Mouse (Mus musculus) liver, embryonic 15.5 days (tissue): ENCODE results near the gene Epsti1. TPM values are rescaled to one million over a fixed set of nuclear protein-coding genes. Genes with fewer than 3 reads are reported as not detected.

ENCODE experiments used
- ATAC-seq: fragments of 200-750 bp; cut with Nextera tagmentation; 2 replicates; pipeline ENCODE4 v1.8.0; 2017; ENCODE audit warnings: moderate number of reproducible peaks, mild to moderate bottlenecking, moderate library complexity; ENCODE audit not compliant: insufficient read depth
- H3K27ac ChIP-seq: fragments of 300-500 bp; sonication (generic); replicated peaks from 2 replicates; pipeline ENCODE4 v1.5.1; 2015; ENCODE audit warnings: mild to moderate bottlenecking, inconsistent platforms
- H3K27me3 ChIP-seq: fragments of 300-500 bp; sonication (generic); 2 replicates; pipeline ENCODE4 v1.6.1; 2015; ENCODE audit warnings: mild to moderate bottlenecking, inconsistent platforms
- H3K36me3 ChIP-seq: fragments of 300-500 bp; sonication (generic); replicated peaks from 2 replicates; pipeline ENCODE4 v1.6.1; 2015; ENCODE audit warnings: moderate library complexity, mild to moderate bottlenecking, inconsistent platforms
- H3K4me1 ChIP-seq: fragments of 300-500 bp; sonication (generic); replicated peaks from 2 replicates; pipeline ENCODE4 v1.6.1; 2015; ENCODE audit warnings: inconsistent platforms
- H3K4me2 ChIP-seq: fragments of 300-500 bp; sonication (generic); 2 replicates; pipeline ENCODE4 v1.6.1; 2015; ENCODE audit warnings: moderate library complexity, mild to moderate bottlenecking, inconsistent platforms
- H3K4me3 ChIP-seq: fragments of 300-500 bp; sonication (generic); replicated peaks from 2 replicates; pipeline ENCODE4 v1.5.1; 2015; ENCODE audit warnings: mild to moderate bottlenecking, inconsistent platforms
- H3K9ac ChIP-seq: fragments of 300-500 bp; sonication (generic); 2 replicates; pipeline ENCODE4 v1.6.1; 2015; ENCODE audit warnings: moderate library complexity, mild to moderate bottlenecking, inconsistent platforms
- H3K9me3 ChIP-seq: fragments of 300-500 bp; sonication (generic); replicated peaks from 2 replicates; pipeline ENCODE4 v1.6.1; 2016; ENCODE audit warnings: inconsistent platforms
- WGBS: fragments of 180-500 bp; shearing (Covaris S2); methylation state at CpG from one replicate; pipeline ENCODE4 v1.1.7; 2015; ENCODE audit warnings: mixed read lengths; ENCODE audit not compliant: insufficient replicate concordance; 5-methylcytosine and 5-hydroxymethylcytosine counted together
- polyA plus RNA-seq: library from polyadenylated mRNA; unstranded; fragments of >200 nt; fragmentation: Nextera tagmentation; extraction: Ambion mirVana; gene quantifications from 2 replicates; pipeline ENCODE4 v1.2.1, GENCODE M21; 2015

Gene Epsti1
- polyA plus RNA-seq, 1 experiment from 2014 or later: 2.0 TPM

- H3K27me3 ChIP-seq: no peaks in the 10 kb centered on the region
- no peaks in the 10 kb centered on the region for H3K9me3 ChIP-seq
- H3K4me3 ChIP-seq: no peak overlapping the region
- ATAC-seq: no peak
- WGBS: 78% methylated on average over 15 of the region's 15 CpGs
- no peak overlapping the region for H3K4me2 ChIP-seq
- H3K9ac ChIP-seq: no peak overlapping the region
- no peaks in the 10 kb centered on the region for H3K36me3 ChIP-seq
- H3K4me1 ChIP-seq: no peaks in the 10 kb centered on the region
- no peak overlapping the region for H3K27ac ChIP-seq
Observed at GRCm38 (mm10) chr14:77942793-77943558, 38.9 kb downstream of the Epsti1 start.

DNA sequence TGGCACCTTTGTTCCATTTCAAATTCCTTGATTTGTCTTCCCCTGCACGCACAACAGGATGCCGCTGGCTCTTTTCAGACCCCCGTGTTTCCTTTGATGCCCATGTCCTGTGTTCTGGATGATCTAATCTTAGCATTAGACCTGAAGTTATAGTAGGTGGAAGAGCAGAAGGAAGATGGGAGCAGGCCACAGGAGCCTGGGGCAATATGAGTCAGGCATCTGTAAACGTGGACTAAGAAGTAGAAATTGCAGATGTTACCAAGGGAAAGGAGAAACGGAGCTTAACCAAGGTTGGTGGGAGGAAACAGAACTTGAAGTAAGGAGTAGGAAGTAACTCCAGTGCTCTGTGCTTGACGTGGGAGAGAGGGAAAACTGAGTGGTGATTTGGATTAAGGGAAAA is 57.7 kb downstream of the Epsti1 start:
- H3K27me3 ChIP-seq: no peaks in the 10 kb centered on the region
- no peak overlapping the region for H3K9ac ChIP-seq
- H3K4me2 ChIP-seq: no peak overlapping the region
- H3K27ac ChIP-seq: no peak overlapping the region
- ATAC-seq: no peak
- WGBS: 49% methylated on average over 6 of the region's 6 CpGs
- no peaks in the 10 kb centered on the region for H3K36me3 ChIP-seq
- no peaks in the 10 kb centered on the region for H3K4me1 ChIP-seq
- no peaks in the 10 kb centered on the region for H3K9me3 ChIP-seq
- no peak overlapping the region for H3K4me3 ChIP-seq

- H3K9me3 ChIP-seq: no peaks in the 10 kb centered on the region
- no peak for ATAC-seq
- no peak overlapping the region for H3K4me2 ChIP-seq
- no peaks in the 10 kb centered on the region for H3K36me3 ChIP-seq
- H3K9ac ChIP-seq: no peak overlapping the region
- 46% methylated on average over 7 of the region's 7 CpGs for WGBS
- H3K27ac ChIP-seq: no peak overlapping the region
- no peak overlapping the region for H3K4me3 ChIP-seq
- H3K4me1 ChIP-seq: no peaks in the 10 kb centered on the region
- no peaks in the 10 kb centered on the region for H3K27me3 ChIP-seq
Observed at GRCm38 (mm10) chr14:77963525-77963924, 59.5 kb downstream of the Epsti1 start.

GRCm38 (mm10) chr14:77971355-77971754 is 67.3 kb downstream of the Epsti1 start:
- Histone ChIP-seq H3K9ac (no peak overlapping the region), H3K4me3 (no peak overlapping the region), H3K4me2 (no peak overlapping the region), H3K27ac (no peak overlapping the region), H3K36me3 (no peaks in the 10 kb centered on the region), H3K4me1 (no peaks in the 10 kb centered on the region), H3K27me3 (no peaks in the 10 kb centered on the region), H3K9me3 (no peaks in the 10 kb centered on the region)
- no peak for ATAC-seq
- WGBS: 62% methylated on average over 4 of the region's 4 CpGs

DNA sequence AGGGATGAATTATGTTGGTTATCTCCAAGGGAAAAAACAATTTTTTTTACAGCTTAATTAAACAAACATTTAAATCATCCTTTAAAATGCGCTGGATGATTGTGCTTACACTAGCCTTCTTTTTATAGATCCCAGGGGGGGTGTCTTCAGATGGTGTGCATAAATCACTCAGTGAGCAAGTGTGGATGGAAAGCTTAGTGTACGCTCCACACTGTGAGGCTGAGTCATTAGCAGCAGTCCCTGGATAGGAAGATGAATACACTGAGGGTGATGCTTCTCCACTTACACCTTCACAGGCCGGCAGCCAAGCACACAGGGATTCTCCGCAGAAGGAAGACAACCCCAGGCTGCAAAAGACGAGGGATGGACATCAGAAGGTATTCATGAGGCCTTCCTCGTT is 70.2 kb downstream of the Epsti1 start:
- Histone ChIP-seq H3K27me3 (no peaks in the 10 kb centered on the region), H3K9ac (no peak overlapping the region), H3K4me3 (no peak overlapping the region), H3K9me3 (no peaks in the 10 kb centered on the region), H3K4me2 (no peak overlapping the region), H3K27ac (no peak overlapping the region), H3K36me3 (no peaks in the 10 kb centered on the region), H3K4me1 (no peaks in the 10 kb centered on the region)
- no peak for ATAC-seq
- WGBS: 61% methylated on average over 6 of the region's 6 CpGs

GRCm38 (mm10) chr14:77975702-77976101 is 71.7 kb downstream of the Epsti1 start:
- H3K4me1 ChIP-seq: no peaks in the 10 kb centered on the region
- H3K27ac ChIP-seq: no peak overlapping the region
- no peak overlapping the region for H3K4me2 ChIP-seq
- H3K9me3 ChIP-seq: no peaks in the 10 kb centered on the region
- 24% methylated on average over 8 of the region's 8 CpGs for WGBS
- no peak overlapping the region for H3K4me3 ChIP-seq
- H3K9ac ChIP-seq: no peak overlapping the region
- no peaks in the 10 kb centered on the region for H3K36me3 ChIP-seq
- no peak for ATAC-seq
- no peaks in the 10 kb centered on the region for H3K27me3 ChIP-seq

DNA sequence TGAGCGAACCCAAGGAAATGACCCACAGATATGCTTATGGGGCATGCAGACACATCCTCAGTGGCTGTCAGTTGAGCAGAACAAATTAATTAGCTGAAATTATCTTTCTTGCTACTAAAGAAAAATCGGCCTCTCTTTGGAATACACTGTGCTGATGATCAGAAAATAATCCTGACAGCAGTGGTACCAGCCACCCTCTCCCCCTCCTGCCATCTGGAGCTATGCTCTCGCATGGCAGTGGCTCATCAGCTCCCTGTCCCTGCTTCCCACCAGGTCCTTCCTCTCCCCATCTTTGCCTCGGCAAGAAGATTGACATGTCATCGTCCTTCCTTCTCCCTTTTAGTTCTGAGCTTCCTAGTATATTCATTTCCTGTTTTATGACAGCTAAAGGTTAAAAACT is 77.5 kb downstream of the Epsti1 start:
- no peaks in the 10 kb centered on the region for H3K4me1 ChIP-seq
- H3K27me3 ChIP-seq: no peaks in the 10 kb centered on the region
- 47% methylated on average over 5 of the region's 5 CpGs for WGBS
- no peaks in the 10 kb centered on the region for H3K9me3 ChIP-seq
- no peak overlapping the region for H3K4me2 ChIP-seq
- ATAC-seq: no peak
- H3K9ac ChIP-seq: no peak overlapping the region
- no peaks in the 10 kb centered on the region for H3K36me3 ChIP-seq
- no peak overlapping the region for H3K4me3 ChIP-seq
- no peak overlapping the region for H3K27ac ChIP-seq

DNA sequence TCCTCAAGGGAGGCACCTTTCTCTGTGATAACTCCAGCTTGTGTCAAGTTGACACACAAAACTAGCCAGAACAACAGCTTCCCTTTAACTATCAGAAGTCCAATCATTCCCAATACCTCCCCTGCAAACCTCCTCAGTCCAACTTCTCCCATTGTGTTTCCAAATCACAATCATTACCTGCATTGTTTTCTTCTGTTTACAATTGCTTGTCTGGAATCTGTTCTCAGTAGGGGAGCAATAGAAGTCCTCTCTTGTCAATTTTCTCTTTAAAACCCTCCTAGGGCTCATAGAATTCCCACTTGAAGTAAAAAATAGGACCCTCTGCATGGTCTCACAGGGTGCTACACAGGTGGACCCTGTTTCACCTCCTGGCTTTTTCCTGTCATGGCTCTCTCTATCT is 93.7 kb downstream of the Epsti1 start:
- Histone ChIP-seq H3K36me3 (no peaks in the 10 kb centered on the region), H3K4me1 (no peaks in the 10 kb centered on the region), H3K4me3 (no peak overlapping the region), H3K27me3 (no peaks in the 10 kb centered on the region), H3K9me3 (no peaks in the 10 kb centered on the region), H3K27ac (no peak overlapping the region), H3K9ac (no peak overlapping the region), H3K4me2 (no peak overlapping the region)
- ATAC-seq: no peak

GRCm38 (mm10) chr14:78004486-78004885 is 100.4 kb downstream of the Epsti1 start:
- Histone ChIP-seq H3K4me3 (no peak overlapping the region), H3K36me3 (no peaks in the 10 kb centered on the region), H3K27ac (no peak overlapping the region), H3K27me3 (no peaks in the 10 kb centered on the region), H3K4me2 (no peak overlapping the region), H3K9me3 (no peaks in the 10 kb centered on the region), H3K4me1 (no peaks in the 10 kb centered on the region), H3K9ac (no peak overlapping the region)
- WGBS: 47% methylated on average over 4 of the region's 4 CpGs
- no peak for ATAC-seq

- Histone ChIP-seq H3K4me2 (no peak overlapping the region), H3K4me3 (no peak overlapping the region), H3K4me1 (no peaks in the 10 kb centered on the region), H3K9me3 (no peaks in the 10 kb centered on the region), H3K27me3 (no peaks in the 10 kb centered on the region), H3K27ac (no peak overlapping the region), H3K9ac (no peak overlapping the region), H3K36me3 (no peaks in the 10 kb centered on the region)
- ATAC-seq: no peak
- 63% methylated on average over 6 of the region's 6 CpGs for WGBS
Observed at GRCm38 (mm10) chr14:78008019-78008418, 104.0 kb downstream of the Epsti1 start.

DNA sequence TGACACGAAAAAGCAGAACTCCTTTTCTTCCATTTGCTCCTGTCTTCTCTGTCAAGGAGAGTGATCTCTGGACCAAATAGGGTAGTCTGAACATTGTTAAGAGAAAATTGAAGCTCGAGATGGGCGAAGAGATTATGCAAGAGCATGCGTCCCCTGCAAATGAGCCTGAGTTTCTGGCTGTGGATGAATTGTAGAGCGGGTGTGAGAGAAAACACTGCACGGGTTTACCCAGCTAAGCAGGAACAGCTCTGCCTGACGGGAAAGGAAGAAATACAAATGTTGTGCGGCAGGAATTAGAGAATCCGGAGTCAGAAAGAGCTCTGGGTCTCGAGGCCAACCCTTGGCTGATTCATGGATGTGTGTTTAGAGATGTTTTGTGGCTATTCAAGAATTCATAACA is 107.8 kb downstream of the Epsti1 start:
- Histone ChIP-seq H3K4me2 (no peak overlapping the region), H3K9ac (no peak overlapping the region), H3K4me3 (no peak overlapping the region), H3K27ac (no peak overlapping the region), H3K9me3 (no peaks in the 10 kb centered on the region), H3K4me1 (no peaks in the 10 kb centered on the region), H3K27me3 (no peaks in the 10 kb centered on the region), H3K36me3 (no peaks in the 10 kb centered on the region)
- no peak for ATAC-seq
- 37% methylated on average over 10 of the region's 10 CpGs for WGBS
